Mouse (Mus musculus) C2C12 (cell line): ENCODE measurements around the gene Prss35. TPM values are rescaled to one million over a fixed set of nuclear protein-coding genes. Genes with fewer than 3 reads are reported as not detected.

ENCODE experiments used
- H3K27me3 ChIP-seq: one replicate; pipeline ENCODE4 v1.6.1; 2011; ENCODE audit not compliant: control insufficient read depth, insufficient read depth, insufficient read length
- H3K36me3 ChIP-seq: one replicate; pipeline ENCODE4 v1.6.1; 2011; ENCODE audit not compliant: control insufficient read depth, insufficient read depth
- H3K4me3 ChIP-seq: one replicate; pipeline ENCODE4 v1.5.1; 2011; ENCODE audit warnings: mild to moderate bottlenecking, control low read depth; ENCODE audit not compliant: poor library complexity, insufficient read depth, severe bottlenecking
- H3K79me2 ChIP-seq: one replicate; pipeline ENCODE4 v1.6.1; 2011; ENCODE audit not compliant: control insufficient read depth, insufficient read depth
- H3K79me3 ChIP-seq: one replicate; pipeline ENCODE4 v1.6.1; 2011; ENCODE audit warnings: low read depth, control low read depth
- H3ac ChIP-seq: one replicate; pipeline ENCODE3; 2011; ENCODE audit warnings: low read depth; ENCODE audit not compliant: control insufficient read depth, insufficient read length
- CEBPB ChIP-seq: IDR thresholded peaks from one replicate; pipeline ENCODE4 v1.6.1; 2011; ENCODE audit warnings: low read depth, mild to moderate bottlenecking, control low read depth, moderate library complexity
- CTCF ChIP-seq: IDR thresholded peaks from one replicate; pipeline ENCODE4 v1.5.1; 2011; ENCODE audit not compliant: control insufficient read depth, insufficient read depth, insufficient read length
- FOSL1 ChIP-seq: IDR thresholded peaks from one replicate; pipeline ENCODE4 v1.8.0; 2011; ENCODE audit warnings: mild to moderate bottlenecking, low read length; ENCODE audit not compliant: poor library complexity, insufficient read depth, severe bottlenecking
- MAX ChIP-seq: IDR thresholded peaks from one replicate; pipeline ENCODE4 v1.6.1; 2011; ENCODE audit warnings: mild to moderate bottlenecking, control low read depth
- MYOD1 ChIP-seq: IDR thresholded peaks from one replicate; pipeline ENCODE4 v1.6.1; 2011; ENCODE audit warnings: low read depth; ENCODE audit not compliant: control insufficient read depth, insufficient read length
- MYOG ChIP-seq: IDR thresholded peaks from one replicate; pipeline ENCODE4 v1.6.1; 2011; ENCODE audit not compliant: control insufficient read depth, insufficient read length; ENCODE audit errors: extremely low read depth
- USF1 ChIP-seq: IDR thresholded peaks from one replicate; pipeline ENCODE4 v1.6.1; 2011; ENCODE audit warnings: low read depth, mild to moderate bottlenecking, control low read depth, moderate library complexity
- polyA plus RNA-seq: library from polyadenylated mRNA; unstranded; fragments of >200 nt; fragmentation: generic; extraction: Trizol; gene quantifications from one replicate; pipeline ENCODE4 v1.2.1, GENCODE M21; 2012; ENCODE audit warnings: missing spikeins

Prss35 gene
- polyA plus RNA-seq, 1 experiment, result 0.04 TPM

GRCm38 (mm10) chr9:86726381-86726720 is 17.1 kb upstream of the Prss35 start:
- H3K79me2 ChIP-seq, result no peaks in the 10 kb centered on the region
- no peak overlapping the region for H3K4me3 ChIP-seq
- H3ac ChIP-seq, result no peak overlapping the region
- no peaks in the 10 kb centered on the region for H3K27me3 ChIP-seq
- no peak for TF ChIP-seq MYOD1
- no peak for TF ChIP-seq MYOG
- no peak for TF ChIP-seq MAX
- TF ChIP-seq CEBPB, result no peak
- no peak for TF ChIP-seq USF1
- TF ChIP-seq FOSL1, result no peak
- no peak for TF ChIP-seq CTCF
- no peaks in the 10 kb centered on the region for H3K79me3 ChIP-seq
- no peaks in the 10 kb centered on the region for H3K36me3 ChIP-seq

- H3K79me2 ChIP-seq, result no peaks in the 10 kb centered on the region
- H3K27me3 ChIP-seq, result no peaks in the 10 kb centered on the region
- H3ac ChIP-seq, result no peak overlapping the region
- no peak overlapping the region for H3K4me3 ChIP-seq
- TF ChIP-seq USF1, result no peak
- no peak for TF ChIP-seq MYOG
- no peak for TF ChIP-seq MYOD1
- no peak for TF ChIP-seq FOSL1
- TF ChIP-seq MAX, result no peak
- TF ChIP-seq CEBPB, result no peak
- TF ChIP-seq CTCF, result no peak
- H3K36me3 ChIP-seq, result no peaks in the 10 kb centered on the region
- no peaks in the 10 kb centered on the region for H3K79me3 ChIP-seq
Observed at GRCm38 (mm10) chr9:86728214-86728814, 15.1 kb upstream of the Prss35 start.

GRCm38 (mm10) chr9:86729084-86729483 is 14.4 kb upstream of the Prss35 start:
- H3ac ChIP-seq, result no peak overlapping the region
- H3K36me3 ChIP-seq, result no peaks in the 10 kb centered on the region
- H3K27me3 ChIP-seq, result no peaks in the 10 kb centered on the region
- TF ChIP-seq USF1 (no peak), CEBPB (no peak), CTCF (no peak), MYOG (no peak), MAX (no peak), MYOD1 (no peak), FOSL1 (no peak)
- H3K79me2 ChIP-seq, result no peaks in the 10 kb centered on the region
- H3K79me3 ChIP-seq, result no peaks in the 10 kb centered on the region
- H3K4me3 ChIP-seq, result no peak overlapping the region

GRCm38 (mm10) chr9:86729811-86730210 is 13.6 kb upstream of the Prss35 start:
- H3ac ChIP-seq, result no peak overlapping the region
- no peaks in the 10 kb centered on the region for H3K79me2 ChIP-seq
- no peaks in the 10 kb centered on the region for H3K36me3 ChIP-seq
- TF ChIP-seq CTCF (no peak), MYOG (no peak), USF1 (no peak), MYOD1 (no peak), CEBPB (no peak), MAX (no peak), FOSL1 (no peak)
- no peaks in the 10 kb centered on the region for H3K79me3 ChIP-seq
- H3K4me3 ChIP-seq, result no peak overlapping the region
- no peaks in the 10 kb centered on the region for H3K27me3 ChIP-seq

GRCm38 (mm10) chr9:86734357-86734756 is 9.1 kb upstream of the Prss35 start:
- Histone ChIP-seq H3K27me3 (no peaks in the 10 kb centered on the region), H3K79me3 (no peaks in the 10 kb centered on the region), H3ac (no peak overlapping the region), H3K4me3 (no peak overlapping the region), H3K36me3 (no peaks in the 10 kb centered on the region), H3K79me2 (no peaks in the 10 kb centered on the region)
- TF ChIP-seq MYOD1 (no peak), MAX (no peak), FOSL1 (no peak)

GRCm38 (mm10) chr9:86734795-86735194 is 8.7 kb upstream of the Prss35 start:
- no peaks in the 10 kb centered on the region for H3K79me2 ChIP-seq
- TF ChIP-seq FOSL1, result no peak
- no peak for TF ChIP-seq MYOD1
- H3K27me3 ChIP-seq, result no peaks in the 10 kb centered on the region
- no peak overlapping the region for H3K4me3 ChIP-seq
- H3ac ChIP-seq, result no peak overlapping the region
- no peaks in the 10 kb centered on the region for H3K36me3 ChIP-seq
- H3K79me3 ChIP-seq, result no peaks in the 10 kb centered on the region
